Mouse (Mus musculus): Measurements from ENCODE around the gene Sema6d. TPM values are rescaled to one million over a fixed set of nuclear protein-coding genes. Genes with fewer than 3 reads are reported as not detected.

Sema6d gene
- polyA plus RNA-seq, 1 experiment = 3.1 TPM

- TF ChIP-seq USF1 (IDR thresholded peaks at IDR 0.05; ENCODE audit: low read depth) (no peak), FOSL1 (IDR thresholded peaks at IDR 0.05; ENCODE audit: insufficient read depth, low read length, poor library complexity, severe bottlenecking) (no peak), CEBPB (IDR thresholded peaks at IDR 0.05; ENCODE audit: low read depth) (no peak), CTCF (IDR thresholded peaks at IDR 0.05; ENCODE audit: control insufficient read depth, insufficient read depth, insufficient read length) (no peak), MAX (IDR thresholded peaks at IDR 0.05) (no peak)
- H3ac ChIP-seq (ENCODE audit: control insufficient read depth, insufficient read length, low read depth) = no peak overlapping the region
- H3K27me3 ChIP-seq (ENCODE audit: control insufficient read depth, insufficient read depth, insufficient read length) = no peaks in the 10 kb centered on the region
- no peaks in the 10 kb centered on the region for H3K79me3 ChIP-seq (ENCODE audit: low read depth)
- no peaks in the 10 kb centered on the region for H3K79me2 ChIP-seq (ENCODE audit: control insufficient read depth, insufficient read depth)
- H3K4me3 ChIP-seq (ENCODE audit: insufficient read depth, poor library complexity, severe bottlenecking) = no peak overlapping the region
- H3K36me3 ChIP-seq (ENCODE audit: control insufficient read depth, insufficient read depth) = no peaks in the 10 kb centered on the region
These were observed 99.5 kb downstream of the Sema6d start for GRCm38 (mm10) chr2:124189271-124189670.

GRCm38 (mm10) chr2:124194041-124194440, 104.3 kb downstream of the Sema6d start:
- H3K36me3 ChIP-seq (ENCODE audit: control insufficient read depth, insufficient read depth) = no peaks in the 10 kb centered on the region
- no peak overlapping the region for H3K4me3 ChIP-seq (ENCODE audit: insufficient read depth, poor library complexity, severe bottlenecking)
- no peaks in the 10 kb centered on the region for H3K79me3 ChIP-seq (ENCODE audit: low read depth)
- no peak overlapping the region for H3ac ChIP-seq (ENCODE audit: control insufficient read depth, insufficient read length, low read depth)
- H3K79me2 ChIP-seq (ENCODE audit: control insufficient read depth, insufficient read depth) = no peaks in the 10 kb centered on the region
- TF ChIP-seq MAX (IDR thresholded peaks at IDR 0.05) (no peak), CTCF (IDR thresholded peaks at IDR 0.05; ENCODE audit: control insufficient read depth, insufficient read depth, insufficient read length) (no peak), USF1 (IDR thresholded peaks at IDR 0.05; ENCODE audit: low read depth) (no peak), FOSL1 (IDR thresholded peaks at IDR 0.05; ENCODE audit: insufficient read depth, low read length, poor library complexity, severe bottlenecking) (no peak), MYOD1 (IDR thresholded peaks at IDR 0.05; ENCODE audit: control insufficient read depth, insufficient read length, low read depth) (no peak)
- H3K27me3 ChIP-seq (ENCODE audit: control insufficient read depth, insufficient read depth, insufficient read length) = no peaks in the 10 kb centered on the region

DNA sequence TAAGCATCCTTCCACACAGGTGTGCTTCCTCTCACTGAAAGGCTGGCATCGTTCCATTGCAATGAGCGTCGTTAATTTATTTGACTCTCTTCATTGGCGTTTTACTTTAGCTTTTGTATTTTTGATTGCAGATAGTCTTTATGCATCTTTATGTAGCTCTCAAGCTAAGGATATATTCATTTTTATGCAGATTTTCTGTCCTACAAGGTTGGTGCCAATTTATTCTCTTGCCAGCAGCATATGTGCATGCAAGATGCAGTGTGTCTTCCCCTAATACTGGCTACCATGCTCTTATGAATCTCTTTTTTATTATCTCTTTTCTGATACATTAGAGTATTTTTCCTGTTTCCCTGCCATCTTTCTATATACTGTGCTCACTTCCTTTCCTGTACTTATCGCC, 111.7 kb downstream of the Sema6d start:
- Histone ChIP-seq H3ac (ENCODE audit: control insufficient read depth, insufficient read length, low read depth) (no peak overlapping the region), H3K4me3 (ENCODE audit: insufficient read depth, poor library complexity, severe bottlenecking) (no peak overlapping the region), H3K79me2 (ENCODE audit: control insufficient read depth, insufficient read depth) (no peaks in the 10 kb centered on the region), H3K36me3 (ENCODE audit: control insufficient read depth, insufficient read depth) (no peaks in the 10 kb centered on the region), H3K27me3 (ENCODE audit: control insufficient read depth, insufficient read depth, insufficient read length) (no peaks in the 10 kb centered on the region), H3K79me3 (ENCODE audit: low read depth) (no peaks in the 10 kb centered on the region)
- TF ChIP-seq CTCF (IDR thresholded peaks at IDR 0.05; ENCODE audit: control insufficient read depth, insufficient read depth, insufficient read length) = no peak
- TF ChIP-seq MYOD1 (IDR thresholded peaks at IDR 0.05; ENCODE audit: control insufficient read depth, insufficient read length, low read depth) = no peak
- no peak for TF ChIP-seq MYOG (IDR thresholded peaks at IDR 0.05; ENCODE audit: control insufficient read depth, extremely low read depth, insufficient read length)
- TF ChIP-seq CEBPB (IDR thresholded peaks at IDR 0.05; ENCODE audit: low read depth) = no peak
- no peak for TF ChIP-seq FOSL1 (IDR thresholded peaks at IDR 0.05; ENCODE audit: insufficient read depth, low read length, poor library complexity, severe bottlenecking)
- no peak for TF ChIP-seq MAX (IDR thresholded peaks at IDR 0.05)
- no peak for TF ChIP-seq USF1 (IDR thresholded peaks at IDR 0.05; ENCODE audit: low read depth)

GRCm38 (mm10) chr2:124202475-124202990, 112.8 kb downstream of the Sema6d start:
- Histone ChIP-seq H3K79me3 (ENCODE audit: low read depth) (no peaks in the 10 kb centered on the region), H3K36me3 (ENCODE audit: control insufficient read depth, insufficient read depth) (no peaks in the 10 kb centered on the region), H3K4me3 (ENCODE audit: insufficient read depth, poor library complexity, severe bottlenecking) (no peak overlapping the region), H3K27me3 (ENCODE audit: control insufficient read depth, insufficient read depth, insufficient read length) (no peaks in the 10 kb centered on the region), H3K79me2 (ENCODE audit: control insufficient read depth, insufficient read depth) (no peaks in the 10 kb centered on the region), H3ac (ENCODE audit: control insufficient read depth, insufficient read length, low read depth) (no peak overlapping the region)
- TF ChIP-seq MAX (IDR thresholded peaks at IDR 0.05) (no peak), MYOD1 (IDR thresholded peaks at IDR 0.05; ENCODE audit: control insufficient read depth, insufficient read length, low read depth) (no peak), MYOG (IDR thresholded peaks at IDR 0.05; ENCODE audit: control insufficient read depth, extremely low read depth, insufficient read length) (no peak), FOSL1 (IDR thresholded peaks at IDR 0.05; ENCODE audit: insufficient read depth, low read length, poor library complexity, severe bottlenecking) (no peak), USF1 (IDR thresholded peaks at IDR 0.05; ENCODE audit: low read depth) (no peak)

- Histone ChIP-seq H3ac (ENCODE audit: control insufficient read depth, insufficient read length, low read depth) (no peak overlapping the region), H3K4me3 (ENCODE audit: insufficient read depth, poor library complexity, severe bottlenecking) (no peak overlapping the region), H3K36me3 (ENCODE audit: control insufficient read depth, insufficient read depth) (no peaks in the 10 kb centered on the region), H3K79me2 (ENCODE audit: control insufficient read depth, insufficient read depth) (no peaks in the 10 kb centered on the region), H3K27me3 (ENCODE audit: control insufficient read depth, insufficient read depth, insufficient read length) (no peaks in the 10 kb centered on the region), H3K79me3 (ENCODE audit: low read depth) (no peaks in the 10 kb centered on the region)
- no peak for TF ChIP-seq USF1 (IDR thresholded peaks at IDR 0.05; ENCODE audit: low read depth)
- TF ChIP-seq CEBPB (IDR thresholded peaks at IDR 0.05; ENCODE audit: low read depth) = no peak
- TF ChIP-seq FOSL1 (IDR thresholded peaks at IDR 0.05; ENCODE audit: insufficient read depth, low read length, poor library complexity, severe bottlenecking) = no peak
- no peak for TF ChIP-seq MAX (IDR thresholded peaks at IDR 0.05)
- no peak for TF ChIP-seq MYOG (IDR thresholded peaks at IDR 0.05; ENCODE audit: control insufficient read depth, extremely low read depth, insufficient read length)
- no peak for TF ChIP-seq MYOD1 (IDR thresholded peaks at IDR 0.05; ENCODE audit: control insufficient read depth, insufficient read length, low read depth)
- TF ChIP-seq CTCF (IDR thresholded peaks at IDR 0.05; ENCODE audit: control insufficient read depth, insufficient read depth, insufficient read length) = no peak
These were observed 116.0 kb downstream of the Sema6d start for GRCm38 (mm10) chr2:124205811-124206210.

- Histone ChIP-seq H3K27me3 (ENCODE audit: control insufficient read depth, insufficient read depth, insufficient read length) (no peaks in the 10 kb centered on the region), H3K79me2 (ENCODE audit: control insufficient read depth, insufficient read depth) (no peaks in the 10 kb centered on the region), H3ac (ENCODE audit: control insufficient read depth, insufficient read length, low read depth) (no peak overlapping the region), H3K79me3 (ENCODE audit: low read depth) (no peaks in the 10 kb centered on the region), H3K4me3 (ENCODE audit: insufficient read depth, poor library complexity, severe bottlenecking) (no peak overlapping the region), H3K36me3 (ENCODE audit: control insufficient read depth, insufficient read depth) (no peaks in the 10 kb centered on the region)
- TF ChIP-seq MYOG (IDR thresholded peaks at IDR 0.05; ENCODE audit: control insufficient read depth, extremely low read depth, insufficient read length) = no peak
- no peak for TF ChIP-seq CTCF (IDR thresholded peaks at IDR 0.05; ENCODE audit: control insufficient read depth, insufficient read depth, insufficient read length)
- no peak for TF ChIP-seq MAX (IDR thresholded peaks at IDR 0.05)
- TF ChIP-seq USF1 (IDR thresholded peaks at IDR 0.05; ENCODE audit: low read depth) = no peak
These were observed 118.5 kb downstream of the Sema6d start for GRCm38 (mm10) chr2:124208251-124208650.

Measured in C2C12 (cell line).